Mouse (Mus musculus): ENCODE data around the gene Samm50. TPM values are rescaled to one million over a fixed set of nuclear protein-coding genes. Genes with fewer than 3 reads are reported as not detected.

Gene Samm50
- polyA plus RNA-seq, 1 experiment from 2014 or later: 110 TPM

GRCm38 (mm10) chr15:84262630-84263029 is 70.6 kb downstream of the Samm50 start:
- no peaks in the 10 kb centered on the region for H3K36me3 ChIP-seq
- no peak overlapping the region for H3K4me2 ChIP-seq
- 92% methylated on average over 6 of the region's 6 CpGs for WGBS
- H3K4me1 ChIP-seq: peaks cover 2% of the 10 kb centered on the region
- H3K9me3 ChIP-seq: no peaks in the 10 kb centered on the region
- no peak overlapping the region for H3K9ac ChIP-seq
- peaks cover 21% of the 10 kb centered on the region for H3K27me3 ChIP-seq
- no peak for ATAC-seq (ENCODE audit: insufficient number of reproducible peaks, insufficient read depth, low FRiP score, low TSS enrichment, low read depth)
- no peak overlapping the region for H3K4me3 ChIP-seq
- H3K27ac ChIP-seq: no peak overlapping the region

GRCm38 (mm10) chr15:84263573-84263972 is 71.5 kb downstream of the Samm50 start:
- H3K27me3 ChIP-seq: peaks cover 14% of the 10 kb centered on the region
- ATAC-seq (ENCODE audit: insufficient number of reproducible peaks, insufficient read depth, low FRiP score, low TSS enrichment, low read depth): no peak
- H3K4me1 ChIP-seq: peaks cover 2% of the 10 kb centered on the region; the same call in 1 of the 2 replicates
- 31% methylated on average over 2 of the region's 2 CpGs for WGBS
- no peaks in the 10 kb centered on the region for H3K9me3 ChIP-seq
- no peak overlapping the region for H3K9ac ChIP-seq
- H3K36me3 ChIP-seq: no peaks in the 10 kb centered on the region
- no peak overlapping the region for H3K4me2 ChIP-seq
- H3K4me3 ChIP-seq: no peak overlapping the region
- H3K27ac ChIP-seq: no peak overlapping the region

DNA sequence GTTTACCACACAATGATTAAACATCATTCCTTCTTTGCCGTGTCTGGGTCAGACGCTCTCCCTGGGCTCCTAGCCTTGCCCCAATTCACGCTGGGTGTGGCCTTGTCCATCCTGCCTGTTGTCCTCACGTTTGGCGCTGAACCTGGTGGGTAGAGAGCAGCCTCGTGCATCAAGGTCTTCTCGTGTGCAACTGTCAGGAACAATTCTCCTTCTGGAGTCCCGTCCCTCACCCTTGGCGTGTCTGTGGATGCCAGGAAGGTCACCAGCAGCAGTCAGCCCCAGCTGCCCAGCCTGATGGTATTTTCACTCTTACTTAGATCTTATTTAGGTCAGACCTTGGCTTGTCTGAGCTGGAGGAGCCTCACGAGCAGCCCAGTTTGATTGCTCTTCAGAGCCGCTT is 73.1 kb downstream of the Samm50 start:
- no peak overlapping the region for H3K4me2 ChIP-seq
- H3K9me3 ChIP-seq: no peaks in the 10 kb centered on the region
- no peak overlapping the region for H3K9ac ChIP-seq
- H3K4me1 ChIP-seq: peaks cover under 1% of the 10 kb centered on the region; the same call in 1 of the 2 replicates
- 72% methylated on average over 11 of the region's 11 CpGs for WGBS
- peaks cover under 1% of the 10 kb centered on the region; the same call in 1 of the 2 replicates for H3K27me3 ChIP-seq
- no peak overlapping the region for H3K4me3 ChIP-seq
- ATAC-seq (ENCODE audit: insufficient number of reproducible peaks, insufficient read depth, low FRiP score, low TSS enrichment, low read depth): no peak
- H3K27ac ChIP-seq: no peak overlapping the region
- no peaks in the 10 kb centered on the region for H3K36me3 ChIP-seq

DNA sequence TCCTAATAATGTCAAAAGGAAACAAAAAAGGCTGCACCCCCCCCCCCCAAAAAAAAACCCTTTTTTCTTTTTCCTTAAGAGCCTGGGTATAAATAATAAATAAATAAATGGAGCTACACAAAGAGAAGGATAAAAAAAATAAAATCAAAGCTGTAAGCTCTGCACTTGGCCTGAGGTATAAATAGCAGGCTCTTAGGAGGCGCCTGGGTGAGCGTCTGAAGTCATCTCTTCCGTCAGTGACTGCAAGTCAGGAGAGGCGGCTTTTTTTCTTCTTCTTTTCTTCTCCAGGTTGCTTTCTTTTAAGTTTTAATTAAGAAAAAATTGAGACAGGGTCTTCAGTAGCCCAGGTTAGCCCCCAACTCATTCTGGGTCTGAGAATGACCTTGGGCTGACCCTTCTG is 74.2 kb downstream of the Samm50 start:
- ATAC-seq (ENCODE audit: insufficient number of reproducible peaks, insufficient read depth, low FRiP score, low TSS enrichment, low read depth): no peak
- Histone ChIP-seq H3K9ac (no peak overlapping the region), H3K4me3 (no peak overlapping the region), H3K27ac (no peak overlapping the region), H3K27me3 (no peaks in the 10 kb centered on the region; the same call in 1 of the 2 replicates), H3K4me2 (no peak overlapping the region), H3K4me1 (no peaks in the 10 kb centered on the region; the same call in 1 of the 2 replicates), H3K36me3 (no peaks in the 10 kb centered on the region), H3K9me3 (no peaks in the 10 kb centered on the region)
- WGBS: 68% methylated on average over 4 of the region's 4 CpGs

Small RNA genes lying within 50 kb of the gene (microRNA-seq; reads per million reads assigned to microRNA genes)
- not detected for gene Mir6392

Other genes starting within 250 kb of the Samm50 start
- 0.08 TPM in 2 replicates for gene Efcab6, start 126.9 kb upstream of the Samm50 start, polyA plus RNA-seq (2015; fragmentation: Nextera tagmentation; extraction: Ambion mirVana)
- 5.1 and 6.5 TPM in 2 replicates for gene Sult4a1, start 86.5 kb upstream of the Samm50 start, polyA plus RNA-seq (2015; fragmentation: Nextera tagmentation; extraction: Ambion mirVana)
- not detected in 2 replicates for gene Pnpla5, start 69.1 kb upstream of the Samm50 start, polyA plus RNA-seq (2015; fragmentation: Nextera tagmentation; extraction: Ambion mirVana)
- 0.80 and 1.5 TPM in 2 replicates for gene Pnpla3, start 24.4 kb upstream of the Samm50 start, polyA plus RNA-seq (2015; fragmentation: Nextera tagmentation; extraction: Ambion mirVana)
- 4.4 TPM in 2 replicates for gene Parvb, start 39.8 kb downstream of the Samm50 start, polyA plus RNA-seq (2015; fragmentation: Nextera tagmentation; extraction: Ambion mirVana)
- gene Parvg, start 131.8 kb downstream of the Samm50 start, polyA plus RNA-seq (2015; fragmentation: Nextera tagmentation; extraction: Ambion mirVana): 1.3 and 1.5 TPM in 2 replicates